Mouse (Mus musculus) erythroblast, embryonic 14.5 days (primary cell): ENCODE results near the gene Lasp1.
"Not testable (repeated sequence)": the region's sequence is repeated elsewhere in the genome, so short reads cannot be mapped to it uniquely, and the experiment has no call there.

Source experiments
- GATA1 ChIP-seq: IDR thresholded peaks from 2 replicates; pipeline ENCODE4 v1.6.1; 2012; ENCODE audit warnings: low read length, inconsistent platforms, mixed read lengths
- TAL1 ChIP-seq: IDR thresholded peaks from 3 replicates; pipeline ENCODE4 v1.6.1; 2012; ENCODE audit warnings: low read length, inconsistent platforms, mixed read lengths

DNA sequence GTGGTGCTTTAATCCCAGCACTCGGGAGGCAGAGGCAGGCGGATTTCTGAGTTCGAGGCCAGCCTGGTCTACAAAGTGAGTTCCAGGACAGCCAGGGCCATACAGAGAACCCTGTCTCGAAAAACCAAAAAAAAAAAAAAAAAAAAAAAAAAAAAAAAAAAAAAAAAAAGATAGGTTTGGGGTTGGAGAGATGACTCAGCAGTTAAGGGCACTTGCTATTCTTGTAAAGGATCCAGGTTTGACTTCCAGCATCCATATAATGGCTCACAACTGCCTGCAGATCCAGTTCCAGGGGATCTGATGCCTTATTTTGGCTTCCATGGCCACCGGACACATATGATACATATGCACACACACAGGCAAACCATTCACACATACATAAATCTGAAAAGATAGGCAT is 73.6 kb downstream of the Lasp1 start:
- TF ChIP-seq GATA1, TAL1: not testable (repeated sequence)
